ENCODE assay signal across 8 mouse cellular contexts in the genomic region with DNA sequence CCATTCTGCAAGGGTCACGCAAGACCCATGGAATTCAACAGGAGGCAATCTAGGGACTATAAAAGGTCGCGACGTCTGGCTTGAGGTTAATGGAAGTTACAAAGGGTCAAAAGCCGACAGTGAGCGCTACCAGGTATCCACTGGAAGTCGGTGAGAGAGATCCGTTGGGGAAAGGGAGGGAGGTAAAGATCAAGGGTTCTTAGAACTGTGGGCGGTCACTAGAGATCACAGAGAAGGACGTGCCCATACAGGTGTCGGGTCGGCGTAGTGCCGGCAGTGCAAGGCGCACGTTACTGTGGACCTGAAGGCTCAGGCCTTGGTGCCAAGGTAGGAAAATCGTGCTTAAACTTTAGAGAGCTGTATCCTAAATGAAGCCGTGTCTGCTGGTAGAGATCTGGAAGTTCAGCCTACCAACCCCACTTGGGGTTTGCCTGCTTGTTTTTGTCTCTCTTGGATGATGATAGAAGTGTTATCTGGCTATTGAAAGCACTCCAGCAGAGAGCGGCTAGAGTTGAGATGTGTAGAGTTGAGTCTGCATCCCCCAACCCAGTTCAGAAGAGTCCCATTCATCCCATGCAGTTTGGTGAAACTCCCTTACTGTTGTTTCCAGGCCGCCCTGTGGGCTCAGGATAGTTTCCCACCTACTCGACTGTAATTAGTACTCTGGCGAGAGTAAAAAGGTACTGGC. TPM values are rescaled to one million over a fixed set of nuclear protein-coding genes. Genes with fewer than 3 reads are reported as not detected.
DNase-seq lines count a peak whose midpoint lies in the region; ATAC-seq lines count a peak whose summit lies in the region.

No protein-coding gene starts in this region.

- H3K9me3 ChIP-seq in liver, embryonic 15.5 days (replicated peaks), result no peaks in the 10 kb centered on the region
- no peaks in the 10 kb centered on the region for H3K9me3 ChIP-seq in stomach, embryonic 15.5 days

- peaks cover 10% of the 10 kb centered on the region for H3K36me3 ChIP-seq in liver, embryonic 15.5 days (replicated peaks)
- H3K36me3 ChIP-seq in stomach, embryonic 15.5 days, result peaks cover 8% of the 10 kb centered on the region

- H3K4me3 ChIP-seq in liver, embryonic 15.5 days (replicated peaks), result peak overlapping the region; percentile 54
- H3K4me3 ChIP-seq in stomach, embryonic 15.5 days (replicated peaks), result peak overlapping the region; percentile 47

- 7% methylated on average over 22 of the region's 22 CpGs for WGBS in liver, embryonic 15.5 days (ENCODE audit: insufficient replicate concordance)
- WGBS in stomach, embryonic 15.5 days, result 7% methylated on average over 22 of the region's 22 CpGs

- peak overlapping the region; percentile 58 for H3K4me2 ChIP-seq in liver, embryonic 15.5 days
- H3K4me2 ChIP-seq in stomach, embryonic 15.5 days, result peak overlapping the region; percentile 86

- H3K9ac ChIP-seq in liver, embryonic 15.5 days, result 0 out of 2 replicates have a peak overlapping the region, but pooled peaks have one; percentile 3
- H3K9ac ChIP-seq in stomach, embryonic 15.5 days, result peak overlapping the region; percentile 29

- peak; percentile 20 for DNase-seq in adrenal gland, postnatal 14 days
- no peak for DNase-seq in adrenal gland, postnatal 10 days
- DNase-seq in urinary bladder, adult 2 months (ENCODE audit: low spot score), result peak; percentile 45
- DNase-seq in urinary bladder, postnatal 25 days (ENCODE audit: low spot score), result no peak
- no peak for DNase-seq in right cerebral cortex, postnatal 25 days
- no peak for DNase-seq in layer of hippocampus, adult 9-11 months

- H3K27me3 ChIP-seq in liver, embryonic 15.5 days, result peaks cover 75% of the 10 kb centered on the region
- H3K27me3 ChIP-seq in stomach, embryonic 15.5 days (replicated peaks), result peaks cover 30% of the 10 kb centered on the region

- H3K4me1 ChIP-seq in liver, embryonic 15.5 days (replicated peaks), result peaks cover 41% of the 10 kb centered on the region
- H3K4me1 ChIP-seq in stomach, embryonic 15.5 days, result peaks cover 23% of the 10 kb centered on the region

- ATAC-seq in liver, embryonic 15.5 days (ENCODE audit: insufficient read depth), result no peak
- ATAC-seq in stomach, embryonic 15.5 days (ENCODE audit: insufficient read depth, low FRiP score, low read depth), result no peak

- H3K27ac ChIP-seq in liver, embryonic 15.5 days (replicated peaks), result peak overlapping the region; percentile 59
- H3K27ac ChIP-seq in stomach, embryonic 15.5 days, result peak overlapping the region; percentile 88

RNA-seq across cellular contexts. Expression of a gene that starts 0.6 kb away (rescaled TPM):
- 5.3 and 8.8 TPM in 2 replicates for total RNA-seq in adrenal gland, postnatal 14 days (2021)
- 10 to 100 TPM; 14.8 to 15.4 TPM for total RNA-seq in adrenal gland, postnatal 10 days (2021)
- polyA plus RNA-seq in urinary bladder, adult 2 months (2012; rRNA removed), result 57.5 and 70.1 TPM in 2 replicates
- 13.3 and 17.0 TPM in 2 replicates for polyA plus RNA-seq in liver, embryonic 15.5 days (2015; fragmentation: Nextera tagmentation; extraction: Ambion mirVana)
- polyA plus RNA-seq in stomach, embryonic 15.5 days (2015; fragmentation: Nextera tagmentation; extraction: Ambion mirVana), result 45.8 and 46.1 TPM in 2 replicates

RNA-seq across cellular contexts. Expression of a gene that starts 12.8 kb away (rescaled TPM):
- 13.5 and 18.6 TPM in 2 replicates for total RNA-seq in adrenal gland, postnatal 14 days (2021)
- total RNA-seq in adrenal gland, postnatal 10 days (2021), result 10 to 100 TPM; 17.6 to 21.4 TPM
- 13.5 and 18.5 TPM in 2 replicates for polyA plus RNA-seq in urinary bladder, adult 2 months (2012; rRNA removed)
- 7.8 and 8.7 TPM in 2 replicates for polyA plus RNA-seq in liver, embryonic 15.5 days (2015; fragmentation: Nextera tagmentation; extraction: Ambion mirVana)
- polyA plus RNA-seq in stomach, embryonic 15.5 days (2015; fragmentation: Nextera tagmentation; extraction: Ambion mirVana), result 11.9 and 12.3 TPM in 2 replicates

RNA-seq across cellular contexts. Expression of a gene that starts 31.3 kb away (rescaled TPM):
- 30.3 and 38.3 TPM in 2 replicates for total RNA-seq in adrenal gland, postnatal 14 days (2021)
- total RNA-seq in adrenal gland, postnatal 10 days (2021), result 10 to 100 TPM; 28.2 to 28.7 TPM
- polyA plus RNA-seq in urinary bladder, adult 2 months (2012; rRNA removed), result 36.0 and 45.0 TPM in 2 replicates
- 5.1 and 6.0 TPM in 2 replicates for polyA plus RNA-seq in liver, embryonic 15.5 days (2015; fragmentation: Nextera tagmentation; extraction: Ambion mirVana)
- polyA plus RNA-seq in stomach, embryonic 15.5 days (2015; fragmentation: Nextera tagmentation; extraction: Ambion mirVana), result 39.8 and 47.3 TPM in 2 replicates

Comparison
In these comparisons a context has a peak if more than half of its experiments do, and no peak if none do; other contexts are left out.
1. DNase-seq: peak in adrenal gland, postnatal 14 days (single experiment) and urinary bladder, adult 2 months (single experiment); none in adrenal gland, postnatal 10 days (single experiment), urinary bladder, postnatal 25 days (single experiment), right cerebral cortex, postnatal 25 days (single experiment) and layer of hippocampus, adult 9-11 months (single experiment).